Mouse (Mus musculus) thymus, adult 18-20 months (tissue): ENCODE data around the gene Exosc10.
A peak's percentile ranks its signal among the peaks of the same experiment; 100 is the strongest.

ENCODE experiments used
- DNase-seq, 2 experiments: peaks; one replicate each; pipeline ENCODE4 v3.0.0; 2022; ENCODE audit warnings: mixed read lengths in 2 of 2

Exosc10 gene

GRCm38 (mm10) chr4:148580765-148581164 is 22.5 kb downstream of the Exosc10 start:
- no peak for DNase-seq

GRCm38 (mm10) chr4:148581422-148581821 is 23.2 kb downstream of the Exosc10 start:
- DNase-seq, result no peak

GRCm38 (mm10) chr4:148583257-148583656 is 25.0 kb downstream of the Exosc10 start:
- no peak for DNase-seq

- no peak for DNase-seq
Measured at GRCm38 (mm10) chr4:148586648-148587047, 28.4 kb downstream of the Exosc10 start.

- no peak for DNase-seq
Measured at GRCm38 (mm10) chr4:148588793-148589192, 30.6 kb downstream of the Exosc10 start.

- no peak for DNase-seq
Measured at GRCm38 (mm10) chr4:148589565-148589964, 31.3 kb downstream of the Exosc10 start.

- DNase-seq, result no peak
Measured at GRCm38 (mm10) chr4:148590421-148591170, 32.4 kb downstream of the Exosc10 start.

- peak; percentile 96 for DNase-seq
Measured at GRCm38 (mm10) chr4:148591171-148591630, 33.0 kb downstream of the Exosc10 start, which contains the start of gene Srm. Gene Srm (plus strand): TSS chr4:148591503.

- no peak for DNase-seq
Measured at GRCm38 (mm10) chr4:148591637-148592380, 33.6 kb downstream of the Exosc10 start.

GRCm38 (mm10) chr4:148593996-148594395 is 35.8 kb downstream of the Exosc10 start:
- DNase-seq, result no peak

- DNase-seq, result no peak
Measured at GRCm38 (mm10) chr4:148595916-148596315, 37.7 kb downstream of the Exosc10 start.

- no peak for DNase-seq
Measured at GRCm38 (mm10) chr4:148596731-148597130, 38.5 kb downstream of the Exosc10 start.

GRCm38 (mm10) chr4:148598826-148599225 is 40.6 kb downstream of the Exosc10 start:
- no peak for DNase-seq

- no peak for DNase-seq
Measured at GRCm38 (mm10) chr4:148600316-148600715, 42.1 kb downstream of the Exosc10 start.

GRCm38 (mm10) chr4:148601871-148602270 is 43.6 kb downstream of the Exosc10 start:
- DNase-seq, result no peak

GRCm38 (mm10) chr4:148602357-148603120 is 44.3 kb downstream of the Exosc10 start, which contains the start of gene Masp2:
Gene Masp2 (plus strand): TSS chr4:148602554.
- no peak for DNase-seq

- DNase-seq, result no peak
Measured at GRCm38 (mm10) chr4:148603376-148604139, 45.3 kb downstream of the Exosc10 start.

GRCm38 (mm10) chr4:148604141-148604540 is 45.9 kb downstream of the Exosc10 start:
- DNase-seq, result no peak

- peak; percentile 30 to 42 for DNase-seq
Measured at GRCm38 (mm10) chr4:148604541-148605165, 46.4 kb downstream of the Exosc10 start.

- peak in 1 of 2 experiments; percentile 26 for DNase-seq
Measured at GRCm38 (mm10) chr4:148607758-148608157, 49.5 kb downstream of the Exosc10 start.

- no peak for DNase-seq
Measured at GRCm38 (mm10) chr4:148609805-148610204, 51.6 kb downstream of the Exosc10 start.
